Mouse (Mus musculus) kidney, adult 2 months (tissue): Measurements from ENCODE around the gene Defb15.

Experiments
- CTCF ChIP-seq: fragments of 200-500 bp; conservative IDR thresholded peaks from 2 replicates; pipeline ENCODE4 v1.5.1; 2011; ENCODE audit warnings: low read depth, mild to moderate bottlenecking, control low read depth, low read length, moderate library complexity, mixed read lengths; ENCODE audit not compliant: insufficient read depth, insufficient read length
- POLR2A ChIP-seq: fragments of 200-500 bp; IDR thresholded peaks from one replicate; pipeline ENCODE4 v1.6.1; 2011; ENCODE audit warnings: low read depth, low read length, control low read depth

DNA sequence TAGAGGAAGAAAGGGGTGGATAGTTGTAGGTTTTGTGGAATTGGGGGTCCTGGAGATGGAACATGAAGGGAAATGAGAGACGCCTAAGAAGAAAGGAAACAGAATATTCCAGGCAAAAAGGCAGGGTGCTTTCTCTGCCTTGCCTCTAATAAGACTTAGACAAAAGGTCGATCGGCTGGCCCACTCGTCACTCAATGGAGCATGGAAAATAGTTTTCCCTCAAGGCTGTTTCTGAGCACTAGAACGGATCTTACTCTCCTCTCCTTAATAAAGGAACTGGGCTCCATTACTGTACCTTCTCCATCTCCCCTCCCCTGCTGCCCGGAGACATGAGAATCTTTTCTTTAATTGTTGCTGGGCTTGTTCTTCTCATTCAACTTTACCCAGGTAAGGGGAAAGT is 14.0 kb upstream of the Defb15 start, which contains the start of gene Defb13:
- no peak for TF ChIP-seq CTCF
- no peak for TF ChIP-seq POLR2A
